Mouse (Mus musculus) liver, postnatal 0 days (tissue): ENCODE results near the gene Zdhhc17.

ENCODE experiments used
- CTCF ChIP-seq: sonication (generic); IDR thresholded peaks from 2 replicates; pipeline ENCODE4 v1.5.1; 2016; ENCODE audit warnings: antibody characterized with exemption, low read depth
- EP300 ChIP-seq: IDR thresholded peaks from 2 replicates; pipeline ENCODE4 v1.6.1; 2016; ENCODE audit warnings: antibody characterized with exemption, low read depth, mild to moderate bottlenecking

- TF ChIP-seq EP300 (no peak), CTCF (no peak)
Measured at GRCm38 (mm10) chr10:111010480-111011225, 713 bp upstream of the Zdhhc17 start.
